Mouse (Mus musculus) layer of hippocampus, adult 9-11 months (tissue): ENCODE data around the gene Zkscan16.

Experiments
- DNase-seq: peaks from one replicate; pipeline ENCODE4 v3.0.0; 2022

Gene Zkscan16

GRCm38 (mm10) chr4:59002948-59003805 lies 59.7 kb downstream of the Zkscan16 start, which contains the start of gene Gm20503:
Gene Gm20503 (plus strand): TSS chr4:59003210.
- peak; percentile 93 for DNase-seq

DNA sequence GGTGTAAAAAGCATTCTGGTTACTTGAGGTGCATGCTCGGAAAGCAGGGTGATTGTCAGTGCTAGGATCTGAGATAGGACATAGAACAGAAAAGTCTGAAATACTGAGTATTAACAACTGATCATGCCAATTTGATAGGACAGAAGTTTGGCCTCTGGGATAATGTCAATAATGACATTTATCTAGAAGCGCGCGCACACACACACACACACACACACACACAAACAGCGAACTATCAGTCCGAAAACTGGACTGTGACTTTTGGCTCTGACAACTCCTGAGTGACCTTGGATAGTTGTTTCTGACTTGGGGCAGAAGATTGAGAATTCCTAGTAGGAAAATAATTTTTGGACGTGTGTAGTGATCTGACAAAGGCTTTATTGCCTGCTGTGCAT lies 60.4 kb downstream of the Zkscan16 start:
- no peak for DNase-seq

DNA sequence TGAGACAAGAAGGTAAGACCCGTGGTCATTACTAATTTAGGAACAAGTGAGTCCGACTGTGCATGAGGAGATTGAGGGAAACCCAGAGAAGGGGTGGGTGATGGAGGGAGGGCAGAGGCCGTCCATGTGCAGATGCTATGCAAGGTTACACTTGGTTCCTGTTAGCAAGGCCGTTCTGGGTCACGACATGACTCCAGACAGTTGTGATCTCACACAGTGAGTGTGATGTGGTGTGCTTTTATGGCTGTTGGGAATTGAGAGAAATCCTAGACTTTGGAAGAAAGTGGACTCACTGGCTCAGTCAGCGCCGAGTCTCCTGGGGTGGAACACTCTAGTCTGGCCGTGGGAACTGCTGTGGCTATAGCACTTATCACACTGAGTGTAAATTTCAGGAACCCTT lies 62.8 kb downstream of the Zkscan16 start:
- DNase-seq = no peak

- no peak for DNase-seq
These were observed 63.6 kb downstream of the Zkscan16 start for GRCm38 (mm10) chr4:59007016-59007415.
